Mouse (Mus musculus): Measurements from ENCODE around the gene Eif1b.

DNA sequence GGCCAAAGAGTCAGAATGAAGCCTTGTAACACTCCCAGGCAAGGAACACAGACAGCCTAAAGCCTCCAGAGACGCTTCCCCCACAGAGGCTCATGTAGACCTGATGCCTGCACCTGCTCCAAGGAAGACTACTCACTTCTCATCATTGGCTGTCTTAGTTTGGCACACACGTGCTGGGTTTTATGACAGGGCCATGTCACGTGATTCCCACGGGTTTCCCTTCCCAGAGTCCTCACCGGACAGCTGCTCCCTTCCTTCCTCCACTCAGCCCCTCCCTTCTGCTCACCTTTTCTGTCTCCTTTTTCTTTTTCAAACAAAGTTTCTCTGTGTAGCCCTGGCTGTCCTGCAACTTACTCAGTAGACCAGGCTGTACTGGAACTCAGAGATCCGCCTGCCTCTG lies 40.0 kb downstream of the Eif1b start:
- no peak for TF ChIP-seq CTCF (IDR thresholded peaks at IDR 0.05)
- no peak for TF ChIP-seq EP300 (IDR thresholded peaks at IDR 0.05)
